Mouse (Mus musculus) kidney, postnatal 0 days (tissue): ENCODE measurements at regions not wholly inside any gene's neighbourhood (a gene's known extent, or its start where the extent isn't known, plus 50 kb on each side); places are given as distances from the start of the nearest gene placed in this dataset.

Experiments
- ATAC-seq: fragments of 200-750 bp; cut with Nextera tagmentation; replicated peaks from 2 replicates; pipeline ENCODE4 v1.8.0; 2017; ENCODE audit warnings: low read depth, moderate number of reproducible peaks, moderate TSS enrichment, moderate library complexity; ENCODE audit not compliant: low FRiP score
- DNase-seq: peaks from one replicate; pipeline ENCODE4 v3.0.0-alpha.2; 2016; ENCODE audit warnings: low spot score
- H3K27ac ChIP-seq: fragments of 300-500 bp; sonication (generic); 2 replicates; pipeline ENCODE4 v1.5.1; 2014; ENCODE audit warnings: mild to moderate bottlenecking
- H3K27me3 ChIP-seq: fragments of 300-500 bp; sonication (generic); 2 replicates; pipeline ENCODE4 v1.6.1; 2014; ENCODE audit warnings: low read length, mixed read lengths; ENCODE audit not compliant: insufficient read depth
- H3K36me3 ChIP-seq: fragments of 300-500 bp; sonication (generic); 2 replicates; pipeline ENCODE4 v1.6.1; 2014; ENCODE audit warnings: low read length, mixed read lengths; ENCODE audit not compliant: insufficient read depth
- H3K4me1 ChIP-seq: fragments of 300-500 bp; sonication (generic); replicated peaks from 2 replicates; pipeline ENCODE4 v1.6.1; 2014; ENCODE audit warnings: antibody characterized with exemption, low read length, mixed read lengths; ENCODE audit not compliant: insufficient read depth
- H3K4me2 ChIP-seq: fragments of 300-500 bp; sonication (generic); 2 replicates; pipeline ENCODE4 v1.6.1; 2014; ENCODE audit warnings: mild to moderate bottlenecking, low read length, moderate library complexity, mixed read lengths
- H3K4me3 ChIP-seq: fragments of 300-500 bp; sonication (generic); replicated peaks from 2 replicates; pipeline ENCODE4 v1.5.1; 2014; ENCODE audit warnings: low read depth, low read length
- H3K9ac ChIP-seq: fragments of 300-500 bp; sonication (generic); 2 replicates; pipeline ENCODE4 v1.6.1; 2014; ENCODE audit warnings: low read depth, low read length
- H3K9me3 ChIP-seq: fragments of 300-500 bp; sonication (generic); replicated peaks from 2 replicates; pipeline ENCODE4 v1.6.1; 2016; ENCODE audit warnings: low read length, inconsistent platforms, mixed read lengths
- CTCF ChIP-seq: IDR thresholded peaks from 2 replicates; pipeline ENCODE4 v1.5.1; 2016; ENCODE audit warnings: antibody characterized with exemption, low read depth, mild to moderate bottlenecking, moderate library complexity
- WGBS: fragments of 180-500 bp; shearing (Covaris S2); extraction: QIAGEN DNeasy Blood & Tissue Kit; methylation state at CpG from one replicate; pipeline ENCODE4 v1.1.7; 2014; 5-methylcytosine and 5-hydroxymethylcytosine counted together

DNA sequence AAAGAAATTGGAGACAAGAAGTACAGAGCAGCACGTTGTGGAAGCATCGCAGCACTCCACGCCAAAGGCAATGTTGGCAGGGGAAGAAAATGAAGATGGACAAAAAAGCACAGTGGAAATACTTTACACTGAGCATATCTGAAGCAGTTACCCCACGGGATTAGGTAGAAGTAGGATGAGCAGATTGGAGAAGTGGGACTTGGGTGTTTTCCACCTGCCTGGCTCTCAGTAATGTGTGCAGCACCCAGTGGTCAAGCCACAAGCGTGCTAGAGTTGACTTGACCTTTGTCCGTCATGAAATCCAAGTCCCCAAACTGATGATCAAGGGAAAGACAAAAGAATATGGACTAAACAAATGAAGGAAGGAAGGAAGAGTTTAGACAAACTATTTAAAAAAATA is 235.1 kb upstream of the Btg1 start:
- no peak overlapping the region for H3K4me2 ChIP-seq
- H3K27ac ChIP-seq: no peak overlapping the region
- ATAC-seq (no peak), DNase-seq (no peak)
- H3K9me3 ChIP-seq: no peaks in the 10 kb centered on the region
- TF ChIP-seq CTCF: no peak
- no peaks in the 10 kb centered on the region for H3K4me1 ChIP-seq
- H3K4me3 ChIP-seq: no peak overlapping the region
- no peak overlapping the region for H3K9ac ChIP-seq
- no peaks in the 10 kb centered on the region for H3K27me3 ChIP-seq
- 88% methylated on average over 6 of the region's 6 CpGs for WGBS
- no peaks in the 10 kb centered on the region for H3K36me3 ChIP-seq

DNA sequence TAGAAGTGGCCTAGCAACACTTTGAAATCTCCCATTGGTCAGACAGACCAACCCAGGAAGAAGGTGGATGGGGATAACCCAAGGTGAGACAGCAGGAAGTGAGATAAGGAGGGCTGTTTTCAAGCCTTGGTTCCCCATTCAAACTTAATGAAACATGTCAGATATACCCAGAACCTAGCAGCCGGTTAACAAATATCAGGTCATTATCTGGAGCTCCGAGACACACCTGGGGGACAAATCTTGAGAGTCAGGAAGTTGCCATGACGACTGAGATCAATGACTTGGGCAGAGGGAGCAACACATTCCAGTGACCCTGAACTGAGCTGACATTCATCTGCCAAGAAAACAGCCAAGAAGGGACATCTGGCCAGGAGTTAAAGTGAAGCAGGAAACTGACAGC is 225.1 kb upstream of the Btg1 start:
- H3K4me1 ChIP-seq: no peaks in the 10 kb centered on the region
- WGBS: 46% methylated on average over 3 of the region's 3 CpGs
- no peak overlapping the region for H3K4me2 ChIP-seq
- no peak overlapping the region for H3K9ac ChIP-seq
- H3K4me3 ChIP-seq: no peak overlapping the region
- no peaks in the 10 kb centered on the region for H3K9me3 ChIP-seq
- no peaks in the 10 kb centered on the region for H3K36me3 ChIP-seq
- TF ChIP-seq CTCF: no peak
- ATAC-seq (no peak), DNase-seq (no peak)
- no peak overlapping the region for H3K27ac ChIP-seq
- no peaks in the 10 kb centered on the region for H3K27me3 ChIP-seq

DNA sequence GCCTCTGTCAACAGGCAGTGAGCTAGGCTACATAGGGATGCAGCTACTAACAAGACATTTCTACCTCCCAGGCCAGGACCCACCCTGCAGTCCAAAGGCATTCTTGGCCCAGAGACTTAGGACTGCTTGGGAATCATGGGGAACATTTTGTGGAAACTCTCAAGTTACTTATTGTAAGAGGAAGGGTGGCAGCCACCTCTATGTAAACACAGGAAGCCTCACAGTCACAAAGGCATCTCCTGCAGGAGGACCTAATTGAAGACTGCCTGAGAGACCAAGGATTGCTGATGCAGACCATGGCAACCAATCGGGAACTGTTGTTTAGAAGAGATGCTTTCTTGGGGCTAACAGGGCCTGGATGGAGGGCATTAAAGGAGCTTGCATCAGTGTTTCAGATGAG is 224.0 kb upstream of the Btg1 start:
- H3K4me1 ChIP-seq: no peaks in the 10 kb centered on the region
- no peak overlapping the region for H3K4me3 ChIP-seq
- no peak for ATAC-seq
- H3K9ac ChIP-seq: no peak overlapping the region
- 87% methylated on average over 1 of the region's 1 CpGs for WGBS
- no peak for DNase-seq
- no peak overlapping the region for H3K4me2 ChIP-seq
- H3K27me3 ChIP-seq: no peaks in the 10 kb centered on the region
- no peaks in the 10 kb centered on the region for H3K9me3 ChIP-seq
- no peaks in the 10 kb centered on the region for H3K36me3 ChIP-seq
- no peak for TF ChIP-seq CTCF
- H3K27ac ChIP-seq: no peak overlapping the region

DNA sequence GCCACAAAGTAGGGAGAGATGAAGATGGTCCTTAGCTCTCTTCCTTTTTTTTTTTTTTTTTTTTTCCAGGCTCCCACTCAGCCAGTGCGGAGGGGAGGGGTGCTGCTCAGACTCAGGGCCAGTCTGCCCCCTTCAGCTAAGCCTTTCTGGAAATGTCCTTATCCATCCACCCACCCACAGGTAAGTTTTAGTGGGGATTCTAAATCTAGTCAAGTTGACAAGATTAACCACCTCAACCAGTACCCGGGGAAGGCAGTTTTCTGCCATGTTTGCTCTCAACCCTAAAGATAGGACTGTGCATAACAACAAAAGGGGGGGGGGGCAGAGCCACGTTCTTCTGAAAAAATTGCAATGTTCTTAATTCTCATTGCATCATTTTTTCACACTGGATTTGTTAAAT is 222.6 kb upstream of the Btg1 start:
- Histone ChIP-seq H3K4me1 (0 out of 2 replicates have a peak, but pooled peaks cover 3% of the 10 kb centered on the region), H3K4me2 (no peak overlapping the region), H3K9ac (no peak overlapping the region), H3K9me3 (no peaks in the 10 kb centered on the region), H3K36me3 (no peaks in the 10 kb centered on the region), H3K27me3 (no peaks in the 10 kb centered on the region), H3K27ac (no peak overlapping the region), H3K4me3 (no peak overlapping the region)
- no peak for TF ChIP-seq CTCF
- WGBS: 92% methylated on average over 3 of the region's 3 CpGs
- ATAC-seq (no peak), DNase-seq (no peak)

DNA sequence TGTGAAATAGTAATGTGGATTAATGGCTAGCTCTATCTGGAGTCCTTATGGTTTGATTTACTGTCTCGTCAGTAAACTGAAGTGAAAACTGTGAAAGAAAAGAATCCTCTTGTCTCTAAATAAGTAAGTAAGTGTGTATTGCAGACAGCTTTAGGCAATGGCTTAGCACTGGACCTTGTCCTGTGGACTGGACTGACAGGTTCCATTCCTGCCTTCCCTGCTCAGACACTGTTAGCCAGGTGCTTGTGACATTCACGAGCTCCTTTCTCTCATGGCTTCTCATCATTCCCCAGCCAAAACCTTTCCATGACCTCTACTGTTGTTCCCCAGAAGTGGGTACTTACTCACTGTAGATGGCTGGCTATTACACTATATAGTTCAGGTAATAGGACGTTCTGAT is 221.8 kb upstream of the Btg1 start:
- Histone ChIP-seq H3K27me3 (no peaks in the 10 kb centered on the region), H3K4me2 (no peak overlapping the region), H3K9me3 (no peaks in the 10 kb centered on the region), H3K4me3 (no peak overlapping the region), H3K9ac (no peak overlapping the region), H3K4me1 (0 out of 2 replicates have a peak, but pooled peaks cover 8% of the 10 kb centered on the region), H3K36me3 (no peaks in the 10 kb centered on the region), H3K27ac (no peak overlapping the region)
- 52% methylated on average over 3 of the region's 3 CpGs for WGBS
- no peak for ATAC-seq
- no peak for TF ChIP-seq CTCF
- DNase-seq: no peak

DNA sequence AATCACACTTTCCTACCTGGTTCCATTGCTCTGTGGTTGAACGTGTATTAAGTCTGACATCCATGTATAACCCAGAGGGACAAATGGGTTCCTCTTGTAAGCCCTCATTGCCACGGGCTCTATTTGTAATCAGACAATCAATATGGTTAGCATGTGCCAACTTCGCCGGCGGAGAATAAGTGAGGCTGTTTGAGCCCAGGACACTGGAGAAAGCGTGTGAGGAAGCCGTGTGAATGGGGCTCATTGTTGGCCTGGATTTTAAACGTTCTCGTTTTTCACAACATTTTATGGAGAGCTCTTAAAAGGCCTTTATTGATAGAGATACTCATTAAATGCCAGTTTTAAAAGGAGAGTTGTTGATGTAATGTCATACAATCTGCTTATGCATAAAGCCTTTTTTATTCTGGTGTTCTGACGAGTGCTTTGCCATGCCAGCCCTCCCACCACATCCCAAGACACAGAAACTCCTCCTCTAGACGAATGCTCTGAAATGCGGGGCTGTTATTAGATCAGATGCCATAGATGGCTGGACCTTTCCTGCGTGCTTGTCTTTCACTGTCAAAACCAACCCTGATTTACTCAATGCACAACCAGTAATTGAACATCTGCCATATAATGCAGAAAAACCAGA is 218.8 kb upstream of the Btg1 start:
- no peak overlapping the region for H3K4me3 ChIP-seq
- 53% methylated on average over 13 of the region's 13 CpGs for WGBS
- no peaks in the 10 kb centered on the region for H3K9me3 ChIP-seq
- no peak overlapping the region for H3K27ac ChIP-seq
- H3K27me3 ChIP-seq: no peaks in the 10 kb centered on the region
- H3K9ac ChIP-seq: no peak overlapping the region
- H3K36me3 ChIP-seq: no peaks in the 10 kb centered on the region
- TF ChIP-seq CTCF: no peak
- no peak for DNase-seq
- 0 out of 2 replicates have a peak, but pooled peaks cover 8% of the 10 kb centered on the region for H3K4me1 ChIP-seq
- no peak overlapping the region for H3K4me2 ChIP-seq
- ATAC-seq: no peak
